Mouse (Mus musculus) cortical plate, adult 2 months (tissue): ENCODE results near the gene Nrd1.

Source experiments
- CTCF ChIP-seq: fragments of 200-500 bp; IDR thresholded peaks from 2 replicates; pipeline ENCODE4 v1.5.1; 2011; ENCODE audit warnings: mild to moderate bottlenecking, control low read depth, low read length; ENCODE audit not compliant: insufficient read depth; ENCODE audit errors: extremely low read depth
- POLR2A ChIP-seq: fragments of 200-500 bp; IDR thresholded peaks from 2 replicates; pipeline ENCODE4 v1.6.1; 2011; ENCODE audit warnings: mild to moderate bottlenecking, low read length, control low read depth; ENCODE audit not compliant: insufficient read depth; ENCODE audit errors: extremely low read depth

DNA sequence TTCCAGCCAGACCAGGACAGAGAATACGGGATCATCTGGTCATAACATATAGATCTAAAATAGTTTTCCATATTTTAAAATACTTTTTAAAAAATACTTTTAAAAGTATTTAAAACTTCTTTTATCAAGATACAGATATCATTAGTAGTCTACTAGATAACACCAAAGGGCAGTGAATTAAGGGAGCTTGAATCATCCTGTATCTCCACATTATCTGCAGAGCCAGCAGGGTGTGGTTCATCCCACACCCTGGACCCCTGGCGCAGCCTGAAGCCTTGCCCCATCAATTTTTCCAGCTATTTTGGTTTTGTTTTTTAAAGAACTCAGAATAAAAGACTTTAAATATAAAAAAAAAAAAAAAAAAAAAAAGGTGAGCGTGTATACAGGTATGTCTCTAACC is 98.4 kb downstream of the Nrd1 start:
- TF ChIP-seq POLR2A (no peak), CTCF (no peak)
